Mouse (Mus musculus): ENCODE results near the gene Hhipl2. TPM values are rescaled to one million over a fixed set of nuclear protein-coding genes. Genes with fewer than 3 reads are reported as not detected.

Gene Hhipl2
- total RNA-seq, 2 experiments from 2014 or later: not detected

Other genes starting within 250 kb of the Hhipl2 start
- gene Disp1, start 196.7 kb upstream of the Hhipl2 start, total RNA-seq (2021): 1 to 10 TPM; 4.3 to 4.4 TPM
- gene Aida, start 121.6 kb upstream of the Hhipl2 start, total RNA-seq (2021): 10 to 100 TPM; 58.6 to 61.3 TPM
- 10 to 100 TPM; 62.1 to 70.8 TPM for gene Brox, start 120.9 kb upstream of the Hhipl2 start, total RNA-seq (2021)
- 100 to 1,000 TPM; 254 to 258 TPM for gene Mia3, start 48.7 kb upstream of the Hhipl2 start, total RNA-seq (2021)
- 10 to 100 TPM; 19.7 to 21.2 TPM for gene Taf1a, start 29.2 kb upstream of the Hhipl2 start, total RNA-seq (2021)